Mouse (Mus musculus) liver, adult 2 months (tissue): ENCODE results near the gene Nfkb1. TPM values are rescaled to one million over a fixed set of nuclear protein-coding genes. Genes with fewer than 3 reads are reported as not detected.

Source experiments
- DNase-seq: peaks from one replicate; pipeline ENCODE4 v3.0.0-alpha.2; 2011; ENCODE audit warnings: low read depth, low spot score; ENCODE audit errors: extremely low read depth
- H3K27ac ChIP-seq: fragments of 200-500 bp; replicated peaks from 2 replicates; pipeline ENCODE4 v1.5.1; 2012; ENCODE audit warnings: low read depth, mild to moderate bottlenecking, control low read depth, inconsistent platforms, low read length; ENCODE audit not compliant: insufficient read depth
- H3K27me3 ChIP-seq: fragments of 200-500 bp; 2 replicates; pipeline ENCODE4 v1.6.1; 2012; ENCODE audit warnings: mild to moderate bottlenecking, moderate library complexity, low read length, inconsistent platforms; ENCODE audit not compliant: control insufficient read depth, insufficient read depth
- H3K36me3 ChIP-seq: fragments of 200-500 bp; 2 replicates; pipeline ENCODE4 v1.6.1; 2012; ENCODE audit warnings: low read length, inconsistent platforms; ENCODE audit not compliant: control insufficient read depth, insufficient read depth
- H3K4me1 ChIP-seq: fragments of 200-500 bp; 2 replicates; pipeline ENCODE4 v1.6.1; 2011; ENCODE audit warnings: low read length; ENCODE audit not compliant: control insufficient read depth, insufficient read depth
- H3K4me3 ChIP-seq: fragments of 200-500 bp; 2 replicates; pipeline ENCODE4 v1.5.1; 2011; ENCODE audit warnings: low read depth, mild to moderate bottlenecking, control low read depth, low read length, moderate library complexity; ENCODE audit not compliant: insufficient read depth
- H3K79me2 ChIP-seq: fragments of 200-500 bp; 2 replicates; pipeline ENCODE4 v1.6.1; 2012; ENCODE audit warnings: inconsistent platforms, mild to moderate bottlenecking, low read length, moderate library complexity; ENCODE audit not compliant: control insufficient read depth, insufficient read depth
- H3K9ac ChIP-seq: fragments of 200-500 bp; 2 replicates; pipeline ENCODE4 v1.6.1; 2012; ENCODE audit warnings: low read depth, mild to moderate bottlenecking, control low read depth, inconsistent platforms, low read length
- CTCF ChIP-seq: fragments of 200-500 bp; IDR thresholded peaks from 2 replicates; pipeline ENCODE4 v1.5.1; 2011; ENCODE audit warnings: low read depth, low read length, control low read depth
- POLR2A ChIP-seq: fragments of 200-500 bp; IDR thresholded peaks from 2 replicates; pipeline ENCODE4 v1.6.1; 2011; ENCODE audit warnings: low read length, control low read depth; ENCODE audit not compliant: insufficient read depth; ENCODE audit errors: extremely low read depth
- WGBS: fragments of 180-500 bp; shearing (Covaris S2); methylation state at CpG from one replicate; pipeline ENCODE4 v1.1.7; 2018; 5-methylcytosine and 5-hydroxymethylcytosine counted together
- polyA plus RNA-seq: library from polyadenylated mRNA; depleted of rRNA; stranded (reverse); fragments of >200 nt; gene quantifications from 2 replicates; pipeline ENCODE4 v1.2.3, GENCODE M21; 2012
- total RNA-seq: library from RNA; depleted of rRNA; stranded (reverse); fragments of >200 nt; gene quantifications from 2 replicates; pipeline ENCODE4 v1.2.3, GENCODE M21; 2014

The Nfkb1 gene
- total and polyA plus RNA-seq, 2 experiments = 19.5 to 24.5 TPM

DNA sequence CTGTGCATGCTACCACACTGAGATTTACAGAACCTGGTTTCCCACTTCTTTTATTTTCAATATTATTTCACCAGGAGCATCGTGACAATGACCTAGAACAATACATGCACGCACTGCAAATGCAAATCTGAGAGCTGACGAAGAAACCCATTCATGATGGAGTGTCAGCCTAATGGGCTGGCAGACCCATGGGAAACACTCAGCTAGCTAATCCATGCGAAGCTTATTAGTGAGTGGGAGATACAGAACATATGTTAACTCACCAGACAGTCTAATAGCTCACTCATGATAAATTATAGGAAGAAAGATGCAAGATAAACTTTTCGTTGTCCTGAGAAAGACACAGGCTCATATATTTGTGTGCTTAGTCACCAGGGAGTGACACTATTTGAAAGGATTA lies 19.2 kb downstream of the Nfkb1 start:
- no peak for DNase-seq
- Histone ChIP-seq H3K79me2 (peaks cover 30% of the 10 kb centered on the region; the same call in 1 of the 2 replicates), H3K27me3 (no peaks in the 10 kb centered on the region), H3K27ac (no peak overlapping the region), H3K4me1 (peaks cover 17% of the 10 kb centered on the region; the same call in 1 of the 2 replicates), H3K36me3 (peaks cover 7% of the 10 kb centered on the region; the same call in 1 of the 2 replicates), H3K4me3 (no peak overlapping the region), H3K9ac (no peak overlapping the region)
- TF ChIP-seq POLR2A (no peak), CTCF (no peak)
- WGBS = 90% methylated on average over 5 of the region's 5 CpGs

DNA sequence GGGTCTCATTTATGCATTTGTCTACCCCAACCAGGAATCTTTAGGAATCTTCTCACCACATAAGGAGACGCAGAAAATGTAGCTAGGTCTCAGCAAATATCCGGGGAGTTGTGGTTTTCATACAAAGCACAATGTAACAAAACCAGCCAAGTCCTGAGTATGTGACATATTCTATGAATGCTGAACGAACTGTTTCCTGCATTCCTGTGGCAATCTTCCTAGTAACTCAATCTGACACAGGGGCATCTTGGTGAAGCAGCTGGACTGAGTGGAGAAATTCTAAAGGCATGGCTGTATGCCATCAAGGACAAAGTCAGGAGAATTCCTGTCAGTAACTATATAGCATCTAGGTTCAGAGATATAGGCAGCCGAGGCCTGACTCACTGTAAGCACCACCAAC lies 20.5 kb downstream of the Nfkb1 start:
- no peak for DNase-seq
- TF ChIP-seq POLR2A = no peak
- no peak for TF ChIP-seq CTCF
- WGBS = 83% methylated on average over 4 of the region's 4 CpGs

DNA sequence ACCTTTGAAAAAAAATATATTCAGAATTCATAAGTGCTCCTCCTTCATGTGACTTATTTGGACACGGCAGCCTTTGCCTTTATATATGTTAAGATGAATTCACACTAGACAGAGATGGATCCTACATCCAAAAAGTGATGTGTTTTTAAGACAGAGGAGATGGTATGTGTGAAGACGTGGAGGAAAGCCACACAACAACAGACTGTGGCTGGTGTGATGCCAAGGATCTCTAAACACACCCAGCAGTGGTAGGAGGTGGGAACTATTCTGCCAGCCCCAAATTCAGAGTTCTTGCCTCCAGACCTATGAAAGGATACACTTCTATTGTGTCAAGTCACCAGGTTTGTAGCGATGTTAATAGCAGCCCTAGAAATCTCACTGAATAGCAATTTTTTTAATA lies 24.3 kb downstream of the Nfkb1 start:
- H3K79me2 ChIP-seq = peaks cover 12% of the 10 kb centered on the region; the same call in 1 of the 2 replicates
- no peak overlapping the region for H3K27ac ChIP-seq
- peaks cover 38% of the 10 kb centered on the region for H3K36me3 ChIP-seq
- H3K4me1 ChIP-seq = no peaks in the 10 kb centered on the region
- no peaks in the 10 kb centered on the region for H3K27me3 ChIP-seq
- DNase-seq = no peak
- WGBS = 89% methylated on average over 3 of the region's 3 CpGs
- no peak overlapping the region for H3K9ac ChIP-seq
- TF ChIP-seq POLR2A (no peak), CTCF (no peak)
- no peak overlapping the region for H3K4me3 ChIP-seq

More for the DNA sequence above, 20.5 kb downstream of the Nfkb1 start:
- Histone ChIP-seq H3K36me3 (peaks cover 14% of the 10 kb centered on the region), H3K27me3 (no peaks in the 10 kb centered on the region), H3K4me1 (peaks cover 11% of the 10 kb centered on the region; the same call in 1 of the 2 replicates), H3K4me3 (no peak overlapping the region), H3K9ac (no peak overlapping the region), H3K79me2 (peaks cover 31% of the 10 kb centered on the region; the same call in 1 of the 2 replicates), H3K27ac (no peak overlapping the region)

GRCm38 (mm10) chr3:135665777-135666259 lies 25.5 kb downstream of the Nfkb1 start:
- no peak for DNase-seq
- WGBS = 91% methylated on average over 6 of the region's 6 CpGs
- Histone ChIP-seq H3K36me3 (peaks cover 47% of the 10 kb centered on the region), H3K79me2 (peaks cover 8% of the 10 kb centered on the region; the same call in 1 of the 2 replicates), H3K27ac (no peak overlapping the region), H3K27me3 (no peaks in the 10 kb centered on the region), H3K4me1 (no peaks in the 10 kb centered on the region), H3K4me3 (no peak overlapping the region), H3K9ac (no peak overlapping the region)
- TF ChIP-seq POLR2A (no peak), CTCF (no peak)

- 93% methylated on average over 15 of the region's 15 CpGs for WGBS
Measured at GRCm38 (mm10) chr3:135662139-135662864, 29.0 kb downstream of the Nfkb1 start.

DNA sequence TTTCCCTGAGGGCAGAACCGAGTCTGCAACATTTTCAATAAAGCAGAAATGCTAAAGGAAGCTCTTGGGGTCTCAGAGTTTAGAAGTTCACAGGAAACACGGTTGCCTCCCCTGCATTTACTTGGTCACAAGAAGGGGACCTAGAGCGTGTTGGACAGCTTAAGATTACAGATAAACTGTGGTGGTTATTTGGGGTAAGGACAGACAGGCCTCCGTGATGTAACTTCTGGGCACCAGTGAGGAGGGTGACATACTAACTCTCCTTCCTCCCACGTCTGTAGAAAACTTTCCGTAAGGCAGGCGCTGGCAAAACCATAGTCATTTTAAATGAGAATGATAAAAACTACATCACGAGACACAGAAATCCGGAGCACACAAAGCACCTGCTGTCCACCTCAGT lies 29.6 kb downstream of the Nfkb1 start:
- Histone ChIP-seq H3K36me3 (peaks cover 44% of the 10 kb centered on the region), H3K27me3 (no peaks in the 10 kb centered on the region), H3K27ac (no peak overlapping the region), H3K79me2 (peaks cover 5% of the 10 kb centered on the region; the same call in 1 of the 2 replicates), H3K9ac (no peak overlapping the region), H3K4me3 (no peak overlapping the region), H3K4me1 (peaks cover 4% of the 10 kb centered on the region; the same call in 1 of the 2 replicates)
- DNase-seq = no peak
- 89% methylated on average over 9 of the region's 9 CpGs for WGBS
- TF ChIP-seq POLR2A (no peak), CTCF (no peak)

More at GRCm38 (mm10) chr3:135662139-135662864, 29.0 kb downstream of the Nfkb1 start:
- Histone ChIP-seq H3K27me3 (no peaks in the 10 kb centered on the region), H3K4me3 (no peak overlapping the region), H3K27ac (no peak overlapping the region), H3K36me3 (peaks cover 47% of the 10 kb centered on the region), H3K4me1 (peaks cover 4% of the 10 kb centered on the region; the same call in 1 of the 2 replicates), H3K79me2 (peaks cover 5% of the 10 kb centered on the region; the same call in 1 of the 2 replicates), H3K9ac (no peak overlapping the region)
- TF ChIP-seq POLR2A (no peak), CTCF (no peak)
- DNase-seq = no peak
